Mouse (Mus musculus): Measurements from ENCODE around the gene Btbd35f22. TPM values are rescaled to one million over a fixed set of nuclear protein-coding genes. Genes with fewer than 3 reads are reported as not detected.
"Not testable (repeated sequence)": the region's sequence is repeated elsewhere in the genome, so short reads cannot be mapped to it uniquely, and the experiment has no call there.

Btbd35f22 gene
- not detected in 2 replicates for polyA plus RNA-seq (2012; rRNA removed)

DNA sequence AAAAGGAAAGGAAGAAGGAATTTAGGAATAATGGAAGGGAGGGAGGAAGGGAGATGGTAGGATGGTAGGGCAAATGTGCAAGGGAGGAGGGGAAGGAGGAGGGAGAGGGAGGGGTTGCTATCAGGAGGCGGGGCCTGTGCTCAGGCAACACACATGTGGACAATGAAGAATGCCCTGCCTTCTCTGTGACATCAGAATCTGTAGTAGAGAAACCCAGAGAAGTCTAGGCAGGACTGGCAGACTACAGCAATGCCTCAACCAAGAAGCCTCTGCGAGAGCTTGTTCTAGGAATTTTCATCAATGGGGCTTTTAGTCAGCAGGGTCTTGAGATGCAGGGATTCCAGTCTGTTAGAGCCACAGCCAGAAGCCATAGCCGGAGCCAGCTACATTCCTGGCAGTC, at the start of gene Btbd35f22:
Gene Btbd35f22, plus strand, starts transcription at position 301 of the 400 bp plus-strand sequence.
- H3K4me1 ChIP-seq (replicated peaks; ENCODE audit: control insufficient read depth, insufficient read depth, low read length); H3K36me3 ChIP-seq (ENCODE audit: control insufficient read depth, insufficient read depth, low read length): not testable (repeated sequence)
- WGBS, result no CpG with 5 or more reads among the region's 3 CpGs

More for the DNA sequence above, at the start of gene Btbd35f22:
- not testable (repeated sequence) for H3K27me3 ChIP-seq (ENCODE audit: control insufficient read depth, insufficient read depth, low read length); H3K27ac ChIP-seq (ENCODE audit: control insufficient read depth, insufficient read depth, low read length); DNase-seq; H3K4me3 ChIP-seq (ENCODE audit: control insufficient read depth, insufficient read depth, low read length)

Other genes starting within 250 kb of the Btbd35f22 start
- not detected in 2 replicates for gene Gm21637, start 85.8 kb upstream of the Btbd35f22 start, polyA plus RNA-seq (2012; rRNA removed)
- gene Btbd35f2, start 230.6 kb downstream of the Btbd35f22 start, polyA plus RNA-seq (2012; rRNA removed), result not detected in 2 replicates

Data from thymus, adult 2 months (tissue).